Mouse (Mus musculus) cerebellum, postnatal 10 days (tissue): ENCODE results near the gene Gpr132.

Source experiments
- DNase-seq, 2 experiments: peaks; one replicate each; pipeline ENCODE4 v3.0.0; 2021; ENCODE audit warnings: mixed read lengths in 2 of 2

Gpr132 gene

GRCm38 (mm10) chr12:112868178-112869087 lies at the start of gene Gpr132:
Gene Gpr132 (minus strand): TSS chr12:112868228.
- DNase-seq: peak in 1 of 2 experiments; percentile 42

GRCm38 (mm10) chr12:112917486-112917885 lies 49.5 kb upstream of the Gpr132 start:
- no peak for DNase-seq

GRCm38 (mm10) chr12:112916698-112917400 lies 48.8 kb upstream of the Gpr132 start:
- DNase-seq: no peak

- DNase-seq: peak; percentile 42 to 44
Observed at GRCm38 (mm10) chr12:112915587-112915986, 47.6 kb upstream of the Gpr132 start.

- no peak for DNase-seq
Observed at GRCm38 (mm10) chr12:112914527-112914926, 46.5 kb upstream of the Gpr132 start.

- peak; percentile 85 to 89 for DNase-seq
Observed at GRCm38 (mm10) chr12:112912951-112913745, 45.1 kb upstream of the Gpr132 start.

GRCm38 (mm10) chr12:112911701-112912100 lies 43.7 kb upstream of the Gpr132 start:
- no peak for DNase-seq

- DNase-seq: no peak
Observed at GRCm38 (mm10) chr12:112908991-112909390, 41.0 kb upstream of the Gpr132 start.

- DNase-seq: no peak
Observed at GRCm38 (mm10) chr12:112905001-112905400, 37.0 kb upstream of the Gpr132 start.

GRCm38 (mm10) chr12:112903941-112904340 lies 35.9 kb upstream of the Gpr132 start:
- peak in 1 of 2 experiments; percentile 50 for DNase-seq

GRCm38 (mm10) chr12:112900641-112901040 lies 32.6 kb upstream of the Gpr132 start:
- DNase-seq: no peak

GRCm38 (mm10) chr12:112898960-112899359 lies 30.9 kb upstream of the Gpr132 start:
- no peak for DNase-seq

- no peak for DNase-seq
Observed at GRCm38 (mm10) chr12:112898351-112898750, 30.3 kb upstream of the Gpr132 start.

GRCm38 (mm10) chr12:112897522-112898212 lies 29.6 kb upstream of the Gpr132 start:
- DNase-seq: peak; percentile 44 to 45

GRCm38 (mm10) chr12:112894969-112895368 lies 26.9 kb upstream of the Gpr132 start:
- DNase-seq: no peak

GRCm38 (mm10) chr12:112894303-112894884 lies 26.4 kb upstream of the Gpr132 start:
- no peak for DNase-seq

- DNase-seq: no peak
Observed at GRCm38 (mm10) chr12:112885465-112885864, 17.4 kb upstream of the Gpr132 start.

GRCm38 (mm10) chr12:112881301-112881815 lies 13.3 kb upstream of the Gpr132 start:
- DNase-seq: peak; percentile 74 to 83

- no peak for DNase-seq
Observed at GRCm38 (mm10) chr12:112880661-112881060, 12.6 kb upstream of the Gpr132 start.

GRCm38 (mm10) chr12:112879731-112880130 lies 11.7 kb upstream of the Gpr132 start:
- DNase-seq: no peak

GRCm38 (mm10) chr12:112877607-112878020 lies 9.6 kb upstream of the Gpr132 start:
- DNase-seq: peak in 1 of 2 experiments; percentile 27
